Comparison of ENCODE assay signal across 7 mouse cellular contexts in genomic region chr7:44524502-44524901, GRCm38 (mm10). TPM values are rescaled to one million over a fixed set of nuclear protein-coding genes. Genes with fewer than 3 reads are reported as not detected.
DNase-seq lines count a peak whose midpoint lies in the region; ATAC-seq and TF ChIP-seq lines count a peak whose summit lies in the region.

Mybpc2 (minus strand) TSS chr7:44524656.

- peaks cover 27% of the 10 kb centered on the region for H3K4me1 ChIP-seq in embryonic facial prominence, embryonic 10.5 days
- H3K4me1 ChIP-seq in hindbrain, postnatal 0 days (ENCODE audit: insufficient read depth, low read length): peaks cover 8% of the 10 kb centered on the region; the same call in 1 of the 2 replicates
- 0 out of 2 replicates have a peak, but pooled peaks cover 3% of the 10 kb centered on the region for H3K4me1 ChIP-seq in lung, postnatal 0 days (ENCODE audit: insufficient read depth, low read depth, low read length)

- no peak for ATAC-seq in hindbrain, postnatal 0 days
- no peak for ATAC-seq in lung, postnatal 0 days

- no peak for DNase-seq in embryonic facial prominence, embryonic 10.5 days (ENCODE audit: low spot score)
- DNase-seq in gastrocnemius, postnatal 25 days: peak; percentile 79
- DNase-seq in hindbrain, postnatal 0 days (ENCODE audit: low spot score): no peak
- peak; percentile 56 for DNase-seq in lung, postnatal 0 days (ENCODE audit: low spot score)
- DNase-seq in layer of hippocampus, adult 8-10 months (ENCODE audit: low spot score in 2 of 2): no peak
- DNase-seq in adrenal gland, postnatal 14 days: no peak
- DNase-seq in urinary bladder, adult 18-20 months (ENCODE audit: low spot score in 2 of 2): no peak

- peaks cover 90% of the 10 kb centered on the region for H3K27me3 ChIP-seq in embryonic facial prominence, embryonic 10.5 days (replicated peaks; ENCODE audit: low read depth, poor library complexity, severe bottlenecking)
- no peaks in the 10 kb centered on the region for H3K27me3 ChIP-seq in hindbrain, postnatal 0 days (ENCODE audit: insufficient read depth, low read length)
- 0 out of 2 replicates have a peak, but pooled peaks cover 12% of the 10 kb centered on the region for H3K27me3 ChIP-seq in lung, postnatal 0 days (replicated peaks; ENCODE audit: insufficient read depth, low read length)

- H3K4me2 ChIP-seq in hindbrain, postnatal 0 days (ENCODE audit: low read depth, low read length): peak within 1 kb of the TSS; percentile 41
- peak within 1 kb of the TSS; percentile 51 for H3K4me2 ChIP-seq in lung, postnatal 0 days (replicated peaks; ENCODE audit: low read depth, low read length)

- no peaks in the 10 kb centered on the region for H3K36me3 ChIP-seq in embryonic facial prominence, embryonic 10.5 days (replicated peaks)
- H3K36me3 ChIP-seq in hindbrain, postnatal 0 days (ENCODE audit: insufficient read depth, low read length): no peaks in the 10 kb centered on the region
- no peaks in the 10 kb centered on the region for H3K36me3 ChIP-seq in lung, postnatal 0 days (ENCODE audit: insufficient read depth, low read length)

- no peak for TF ChIP-seq EP300 in lung, postnatal 0 days (IDR thresholded peaks at IDR 0.05)

- no peak within 1 kb of the TSS; the same call in 1 of the 2 replicates for H3K9ac ChIP-seq in hindbrain, postnatal 0 days (replicated peaks; ENCODE audit: low read length)
- peak within 1 kb of the TSS; percentile 34; the same call in 1 of the 2 replicates for H3K9ac ChIP-seq in lung, postnatal 0 days (replicated peaks; ENCODE audit: low read depth)

- H3K27ac ChIP-seq in embryonic facial prominence, embryonic 10.5 days (replicated peaks): no peak within 1 kb of the TSS
- peak within 1 kb of the TSS; percentile 20; the same call in 1 of the 2 replicates for H3K27ac ChIP-seq in hindbrain, postnatal 0 days
- peak within 1 kb of the TSS; percentile 77 for H3K27ac ChIP-seq in lung, postnatal 0 days (ENCODE audit: low read length)

- TF ChIP-seq CTCF in hindbrain, postnatal 0 days (IDR thresholded peaks at IDR 0.05; ENCODE audit: low read depth): no peak
- no peak for TF ChIP-seq CTCF in lung, postnatal 0 days (IDR thresholded peaks at IDR 0.05)

- H3K4me3 ChIP-seq in embryonic facial prominence, embryonic 10.5 days: peak within 1 kb of the TSS; percentile 32
- H3K4me3 ChIP-seq in hindbrain, postnatal 0 days (ENCODE audit: low read length): no peak within 1 kb of the TSS
- peak within 1 kb of the TSS; percentile 16 for H3K4me3 ChIP-seq in lung, postnatal 0 days (ENCODE audit: low read depth, low read length)

- H3K9me3 ChIP-seq in embryonic facial prominence, embryonic 10.5 days: no peaks in the 10 kb centered on the region
- no peaks in the 10 kb centered on the region for H3K9me3 ChIP-seq in hindbrain, postnatal 0 days (ENCODE audit: low read length)
- H3K9me3 ChIP-seq in lung, postnatal 0 days (ENCODE audit: low read length): no peaks in the 10 kb centered on the region

- 29% methylated on average over 12 of the region's 12 CpGs for WGBS in embryonic facial prominence, embryonic 10.5 days
- WGBS in hindbrain, postnatal 0 days: 36% methylated on average over 12 of the region's 12 CpGs
- WGBS in lung, postnatal 0 days: 29% methylated on average over 12 of the region's 12 CpGs

RNA-seq across cellular contexts. Expression of gene Mybpc2, which starts in this region (rescaled TPM):
- 0.04 and 0.08 TPM in 2 replicates for polyA plus RNA-seq in embryonic facial prominence, embryonic 10.5 days (2016; fragmentation: Nextera tagmentation; extraction: Ambion mirVana)
- total RNA-seq in gastrocnemius, postnatal 25 days (2021): 1,000 to 10,000 TPM; 3,676 to 4,447 TPM
- 0.14 and 0.47 TPM in 2 replicates for total RNA-seq in hindbrain, postnatal 0 days (2014; rRNA removed)
- polyA plus RNA-seq in hindbrain, postnatal 0 days (2015; fragmentation: Nextera tagmentation; extraction: Ambion mirVana): 0.19 and 0.25 TPM in 2 replicates
- polyA plus RNA-seq in lung, postnatal 0 days (2015; fragmentation: Nextera tagmentation; extraction: Ambion mirVana): 0.37 and 0.46 TPM in 2 replicates
- under 1 TPM in 3 of 4 experiments, not detected in 1; 0.10 to 0.57 (median 0.14) TPM for total RNA-seq in layer of hippocampus, adult 8-10 months (2022)
- total RNA-seq in adrenal gland, postnatal 14 days (2021): 0.26 and 0.38 TPM in 2 replicates

Comparison
In these comparisons a context has a peak if more than half of its experiments do, and no peak if none do; other contexts are left out.
1. RNA of gene Mybpc2 (total RNA-seq): 3,676 to 4,447 TPM in gastrocnemius, postnatal 25 days; 0.14 to 0.47 TPM in hindbrain, postnatal 0 days, 0.26 to 0.38 TPM in adrenal gland, postnatal 14 days and 0.10 to 0.57 TPM in layer of hippocampus, adult 8-10 months; every median in the first group is over 1,000 times any median in the second.
2. Peak in DNase-seq, H3K4me3 ChIP-seq, H3K27ac ChIP-seq, H3K9ac ChIP-seq and H3K4me2 ChIP-seq in lung, postnatal 0 days; RNA of the gene not detected or under 1 TPM.